Mouse (Mus musculus) spleen, postnatal 10 days (tissue): Measurements from ENCODE around the gene Spaca6.

Source experiments
- DNase-seq, 2 experiments: peaks; one replicate each; pipeline ENCODE4 v3.0.0; 2021 to 2022; ENCODE audit warnings: low spot score in 2 of 2

The Spaca6 gene

GRCm38 (mm10) chr17:17826751-17827657, at the start of gene Spaca6:
Gene Spaca6, plus strand, starts transcription at chr17:17827158.
- DNase-seq = peak in 1 of 2 experiments; percentile 51

DNA sequence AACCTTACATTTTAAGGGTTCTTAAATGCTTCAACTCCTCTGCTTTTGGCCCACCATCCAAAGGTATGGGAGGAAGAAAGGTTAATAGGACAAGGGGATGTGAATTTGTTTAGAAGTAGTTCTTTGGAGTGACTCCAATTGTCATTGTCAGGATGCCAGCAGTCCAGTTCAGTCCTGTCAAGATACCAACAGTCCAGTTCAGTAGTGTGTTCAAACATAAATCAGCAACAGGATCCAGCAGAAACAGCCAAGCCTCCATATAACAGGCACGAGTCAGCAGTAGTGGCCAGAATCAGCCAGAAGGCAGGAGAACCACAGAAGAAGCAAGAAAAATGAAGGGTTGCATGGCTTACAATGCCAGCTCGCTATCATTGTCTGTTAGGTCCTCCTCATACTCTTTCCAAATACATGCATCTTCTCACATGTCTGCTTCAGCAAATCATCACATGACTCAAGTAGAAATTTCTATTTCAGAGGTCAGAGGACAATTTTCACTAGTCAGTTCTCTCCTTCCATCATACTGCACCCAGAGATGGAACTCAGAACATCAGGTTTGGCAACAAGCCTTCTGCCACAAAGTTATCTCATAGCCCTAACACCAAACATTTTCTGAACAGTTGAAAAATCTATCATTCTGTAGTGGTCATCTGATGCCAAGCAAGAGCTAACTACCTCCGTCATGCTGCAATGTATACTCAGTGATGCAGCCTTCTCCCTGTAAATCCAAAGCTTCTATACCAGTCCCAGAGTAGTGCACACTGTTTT, 35.9 kb upstream of the Spaca6 start:
- DNase-seq = no peak

DNA sequence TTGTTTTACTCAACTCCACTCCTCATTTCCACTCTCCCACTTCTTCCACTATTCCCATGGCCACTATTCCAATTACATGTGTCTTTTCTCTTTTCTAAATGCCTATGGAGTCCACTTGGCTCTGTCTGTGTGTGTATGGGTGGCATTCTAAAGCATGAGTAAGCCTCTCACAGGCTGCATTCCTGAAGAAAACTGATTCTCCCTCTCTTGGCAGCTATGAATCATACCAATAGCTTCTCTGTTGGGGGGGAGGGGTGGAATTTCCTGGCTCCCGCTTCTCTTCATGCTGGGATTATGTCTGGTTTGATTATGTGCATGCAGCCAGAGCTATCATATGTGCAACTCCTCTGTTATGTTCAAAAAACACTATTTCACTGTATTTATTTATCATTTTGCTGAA, 34.4 kb upstream of the Spaca6 start:
- no peak for DNase-seq

DNA sequence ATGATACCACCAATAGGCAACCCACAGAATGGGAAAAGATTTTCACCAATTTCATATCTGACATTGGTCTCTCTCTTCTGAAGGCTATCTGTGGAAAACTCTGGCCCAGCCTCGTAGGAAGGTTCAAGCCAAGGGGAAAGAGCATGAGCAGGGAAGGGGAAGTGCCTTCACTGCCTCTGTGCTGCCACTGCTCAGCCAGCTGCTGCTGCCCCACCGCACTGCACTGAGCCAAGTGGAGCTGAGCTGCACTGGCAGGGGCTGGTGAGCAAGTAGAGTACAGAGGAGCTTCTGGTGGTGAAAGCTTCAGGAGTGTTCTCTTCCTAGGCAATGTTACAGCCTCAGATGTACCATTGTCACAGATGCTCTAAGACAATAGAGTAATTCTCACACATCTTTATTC, 31.4 kb upstream of the Spaca6 start:
- DNase-seq = no peak

- DNase-seq = no peak
Measured at GRCm38 (mm10) chr17:17823612-17824336, 3.2 kb upstream of the Spaca6 start.

DNA sequence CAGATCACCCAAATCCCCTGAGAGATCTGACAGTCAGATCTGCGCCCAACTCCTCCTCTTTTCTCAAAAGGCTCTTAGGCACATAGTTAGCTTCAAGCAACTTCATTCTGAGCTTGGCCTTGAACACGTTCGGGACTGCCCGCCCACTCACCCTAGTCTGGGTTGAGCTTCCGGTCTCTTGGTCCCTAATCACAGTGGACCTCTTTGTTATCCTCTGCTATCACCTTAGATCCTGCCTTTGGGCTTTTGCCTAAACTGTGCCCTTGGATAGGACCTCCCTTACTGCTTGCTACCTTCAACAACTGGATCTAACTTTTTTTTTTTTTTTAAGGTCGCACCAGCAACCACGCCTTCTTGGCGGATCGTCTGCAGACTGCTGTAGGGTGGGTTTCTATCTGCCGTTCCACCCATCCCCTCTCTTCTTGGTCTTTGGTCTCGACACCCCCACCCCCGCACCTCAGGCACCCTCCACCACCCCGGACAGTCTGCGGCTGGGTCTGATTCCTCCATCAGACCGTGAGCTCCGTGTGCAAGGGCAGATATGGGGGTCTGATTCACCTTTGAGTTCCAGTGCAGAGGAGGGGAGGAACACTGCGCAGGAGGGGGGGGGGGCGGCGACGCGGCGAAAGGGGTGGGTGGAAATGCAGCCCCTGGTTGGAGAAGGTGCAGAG, 902 bp upstream of the Spaca6 start:
- no peak for DNase-seq

GRCm38 (mm10) chr17:17827658-17828190, 766 bp downstream of the Spaca6 start:
- no peak for DNase-seq

DNA sequence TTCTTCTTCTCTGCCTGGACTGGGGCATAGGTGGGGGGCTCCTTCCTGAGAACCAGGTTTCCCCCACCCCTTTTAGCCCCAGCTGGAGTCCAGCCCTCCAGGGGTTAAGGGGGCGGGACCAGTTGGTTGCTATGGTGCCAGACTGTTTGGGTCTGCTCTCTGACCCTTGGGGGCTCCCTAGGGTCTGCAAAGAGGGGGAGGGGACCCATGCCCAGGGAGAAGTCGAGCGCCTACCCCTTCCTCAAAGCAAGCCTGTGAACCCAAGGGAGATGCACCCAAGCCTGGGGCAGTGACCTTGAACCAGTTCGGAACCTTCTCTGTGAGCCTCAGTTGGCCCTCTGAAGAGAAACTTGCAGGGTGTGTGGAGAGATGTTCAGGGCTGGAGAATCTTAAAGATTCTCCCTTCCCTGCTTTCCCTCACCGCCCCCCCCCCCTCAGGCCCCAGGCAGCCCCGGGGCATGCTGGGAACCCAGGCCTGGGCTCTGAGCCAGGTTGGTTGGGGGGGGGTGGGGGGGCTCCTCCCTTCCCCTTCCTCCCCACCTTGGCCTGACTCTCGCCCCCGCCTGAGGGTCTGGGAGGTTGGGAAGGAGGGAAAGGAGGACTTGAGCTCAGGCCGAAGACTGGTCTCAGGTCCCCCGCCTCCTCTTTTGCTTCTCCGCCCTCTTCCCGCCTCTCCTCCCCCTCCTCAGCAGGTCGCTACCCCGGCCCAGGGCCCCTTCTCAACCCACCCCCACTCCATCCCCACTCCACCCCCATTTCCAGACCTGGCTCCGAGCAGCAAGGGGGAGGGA, 1.4 kb downstream of the Spaca6 start:
- no peak for DNase-seq

DNA sequence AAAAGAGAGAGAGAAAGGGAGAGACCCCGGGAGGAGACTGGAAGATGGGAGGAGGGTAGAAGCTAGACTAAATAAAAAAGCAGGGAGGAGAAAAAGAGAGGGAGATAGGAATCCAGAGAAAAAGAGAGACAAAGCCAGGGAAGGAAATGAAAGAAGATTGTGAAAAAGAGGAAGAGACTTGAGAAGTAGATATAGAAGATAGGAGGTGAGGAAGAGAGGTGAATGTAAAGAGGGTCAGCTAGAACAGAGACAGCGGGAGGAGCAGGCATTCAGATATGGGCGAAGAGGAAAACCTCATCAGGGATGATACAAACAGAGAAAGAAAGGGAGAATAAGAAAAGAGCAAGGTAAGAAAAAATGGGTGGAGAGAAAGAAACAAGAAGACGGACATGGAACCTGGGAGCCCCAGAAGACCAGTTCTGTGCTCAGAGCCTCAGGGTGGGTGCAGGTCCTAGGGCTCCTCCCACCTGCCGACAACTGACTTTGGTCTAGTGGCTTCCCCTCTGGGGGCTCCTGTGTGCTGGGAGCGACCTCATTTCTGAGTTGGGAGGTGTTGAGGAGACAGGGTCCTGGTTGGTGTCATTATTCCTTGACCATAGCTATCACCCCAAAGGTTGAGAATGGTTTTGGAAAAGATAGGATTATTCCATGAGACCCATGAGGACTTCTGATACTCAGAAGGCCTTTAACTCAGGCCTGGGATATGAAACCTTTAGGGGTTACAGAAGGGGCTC, 2.3 kb downstream of the Spaca6 start:
- DNase-seq = no peak

DNA sequence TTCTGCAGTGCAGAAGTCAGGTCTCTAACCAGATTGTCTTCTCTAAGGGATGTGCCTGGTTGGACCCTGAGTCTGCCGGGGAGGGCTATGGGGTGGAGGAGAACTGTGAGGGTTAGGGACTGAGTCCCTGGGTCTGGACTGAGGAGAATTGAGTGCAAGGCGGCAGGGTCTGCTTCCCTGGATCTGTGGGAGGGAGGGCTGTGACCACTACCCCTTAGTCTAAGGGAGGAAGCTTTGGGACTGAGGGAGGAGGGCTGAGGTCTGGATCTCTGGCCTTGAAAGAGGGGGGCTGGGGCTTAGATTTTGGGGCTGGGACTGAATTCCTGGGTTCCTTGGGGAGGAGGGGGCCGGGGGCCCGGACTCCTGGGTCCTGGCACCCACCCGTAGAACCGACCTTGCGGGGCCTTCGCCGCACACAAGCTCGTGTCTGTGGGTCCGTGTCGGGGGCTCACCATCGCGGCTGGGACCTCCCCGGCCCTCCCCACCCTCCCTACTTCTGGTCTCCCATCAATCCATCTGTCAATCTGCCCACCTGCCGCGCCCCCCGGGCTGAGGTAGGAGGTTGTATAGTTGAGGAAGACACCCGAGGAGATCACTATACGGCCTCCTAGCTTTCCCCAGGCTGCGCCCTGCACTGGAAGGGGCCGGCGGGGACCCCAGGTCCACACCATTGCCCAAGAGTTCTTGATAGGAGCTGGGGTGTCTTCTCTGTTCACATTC, 3.0 kb downstream of the Spaca6 start:
- DNase-seq = no peak

DNA sequence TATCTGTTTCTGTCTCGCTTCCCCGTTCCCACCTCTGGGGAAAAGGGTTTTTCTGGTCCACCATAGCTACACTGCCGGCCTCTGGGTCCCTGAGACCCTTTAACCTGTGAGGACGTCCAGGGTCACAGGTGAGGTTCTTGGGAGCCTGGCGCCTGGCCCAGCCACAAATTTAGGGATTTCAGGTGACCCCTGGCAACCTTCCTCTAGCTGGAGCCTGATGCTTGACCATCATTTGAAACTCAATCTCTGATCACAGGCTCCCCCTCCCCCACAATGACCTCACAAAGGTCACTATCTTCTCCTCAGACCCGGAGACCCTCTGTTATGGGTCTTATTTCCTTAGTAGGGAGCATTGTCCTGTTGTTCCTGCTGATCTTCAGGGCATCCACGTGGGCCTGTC, 3.8 kb downstream of the Spaca6 start:
- DNase-seq = no peak

GRCm38 (mm10) chr17:17834896-17835295, 7.9 kb downstream of the Spaca6 start:
- no peak for DNase-seq

DNA sequence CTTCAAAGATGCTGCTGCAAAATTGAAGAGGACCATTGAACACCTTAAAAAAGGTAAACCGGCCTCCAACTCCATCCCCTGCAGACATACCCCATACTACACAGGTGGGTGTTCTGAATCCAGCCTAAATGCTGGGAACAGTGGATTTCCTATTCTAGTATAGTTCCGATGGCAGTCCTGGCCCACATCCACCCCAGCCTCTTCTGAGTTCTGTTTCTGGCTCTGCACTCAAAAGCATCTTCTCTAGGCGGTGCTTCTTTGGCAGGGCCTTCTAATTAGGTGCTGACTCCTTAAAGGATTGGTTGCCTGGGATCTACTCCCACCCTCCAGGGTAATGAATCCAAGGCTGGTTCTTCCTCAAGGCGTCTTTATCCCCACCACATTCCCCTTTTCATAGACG, 9.1 kb downstream of the Spaca6 start:
- DNase-seq = no peak

DNA sequence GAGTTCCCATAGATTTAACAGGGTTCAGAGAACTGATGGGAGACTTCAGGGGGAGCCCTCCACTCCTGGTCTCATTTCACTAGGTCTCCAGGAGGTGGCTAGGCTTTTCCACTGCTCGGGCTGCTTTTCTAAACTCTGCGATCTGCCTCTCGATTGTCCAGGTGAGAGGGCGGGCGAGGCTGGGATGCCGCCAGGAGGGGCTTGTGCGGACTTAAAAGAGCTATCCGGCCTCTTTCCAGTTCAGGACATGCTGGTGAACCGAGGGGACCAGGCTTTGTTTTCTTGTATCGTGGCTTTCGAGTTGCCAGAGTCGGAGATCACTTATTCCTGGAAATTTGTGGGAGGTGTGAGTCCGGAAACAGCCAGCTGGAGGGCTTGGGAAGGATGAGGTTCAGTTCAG, 10.5 kb downstream of the Spaca6 start:
- DNase-seq = no peak

DNA sequence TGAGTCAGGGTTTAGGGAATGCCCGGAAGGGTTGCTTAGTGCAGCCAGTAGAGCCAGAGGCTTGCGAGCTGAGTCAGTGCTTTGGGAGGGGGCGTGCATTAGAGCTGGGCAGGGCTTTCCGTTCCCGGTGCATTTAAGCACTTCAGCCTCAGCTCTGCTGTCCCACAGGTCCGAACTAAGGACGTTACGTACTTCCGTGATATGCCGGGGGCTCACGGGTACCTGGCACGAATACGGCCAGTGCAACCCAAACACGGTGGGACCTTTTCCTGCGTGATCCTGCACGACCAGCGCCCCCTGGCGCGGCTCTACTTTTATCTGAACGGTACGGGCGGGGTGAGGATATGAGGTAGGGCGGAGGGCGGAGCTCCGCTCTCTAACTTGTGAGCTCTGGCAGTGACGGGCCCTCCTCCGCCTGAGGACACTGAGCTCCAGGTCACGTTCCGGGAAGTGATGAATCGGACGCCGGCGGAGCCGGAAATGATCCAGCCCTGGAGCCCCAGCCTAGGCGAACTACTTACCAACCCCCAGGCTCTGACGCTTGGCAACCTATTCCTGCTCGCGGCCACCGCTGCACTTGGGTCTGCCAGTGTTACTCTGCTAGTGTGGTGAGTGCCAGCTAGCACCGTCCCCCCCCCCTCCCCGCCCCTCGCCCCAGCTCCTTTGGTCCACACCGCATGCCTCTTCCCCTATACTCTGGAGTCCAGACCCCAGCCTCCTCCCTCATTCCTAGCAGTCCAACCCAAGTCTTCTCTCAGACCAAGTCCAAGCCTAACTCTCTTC, 11.2 kb downstream of the Spaca6 start:
- DNase-seq = peak; percentile 74 to 90

DNA sequence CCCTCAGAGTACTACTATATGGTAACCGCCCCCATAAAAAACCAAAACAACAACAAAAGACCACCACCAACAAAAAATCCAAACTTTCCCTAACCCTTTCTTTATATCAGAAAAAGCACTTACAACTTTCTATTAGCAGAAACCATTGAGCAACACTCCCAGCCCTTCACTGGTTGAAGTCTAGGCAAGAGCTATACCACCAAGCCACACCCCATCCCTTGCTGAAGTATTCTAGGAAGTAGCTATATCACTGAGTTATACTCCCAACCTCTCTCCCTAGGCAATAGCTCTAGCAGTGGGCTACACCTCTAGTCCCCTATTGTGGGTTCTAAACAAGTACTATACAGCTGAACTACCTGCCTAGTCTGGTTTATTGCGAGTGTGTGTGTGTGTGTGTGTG, 12.3 kb downstream of the Spaca6 start:
- no peak for DNase-seq

DNA sequence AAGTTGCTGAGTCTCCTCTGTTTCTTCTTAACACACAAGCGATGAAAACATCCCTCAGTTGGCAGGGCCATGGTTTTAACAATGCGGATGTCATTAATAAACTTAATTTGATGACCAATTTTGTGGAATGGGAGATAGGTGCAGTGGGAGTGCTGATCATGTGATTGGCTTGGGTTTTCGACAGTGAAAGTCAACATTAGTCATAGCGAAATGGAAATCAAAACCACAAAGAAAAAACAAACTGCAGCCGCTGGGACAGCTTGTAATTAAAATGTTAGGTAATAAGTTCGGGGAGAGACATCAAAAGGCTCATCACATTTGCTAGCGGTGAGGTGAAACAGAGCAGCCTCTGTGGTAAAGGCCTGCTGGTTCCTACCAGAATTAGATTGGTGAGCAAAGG, 13.8 kb downstream of the Spaca6 start:
- no peak for DNase-seq

- DNase-seq = no peak
Measured at GRCm38 (mm10) chr17:17843534-17844261, 16.7 kb downstream of the Spaca6 start.
